25 mouse cellular contexts compared by ENCODE assay signal in the genomic region with DNA sequence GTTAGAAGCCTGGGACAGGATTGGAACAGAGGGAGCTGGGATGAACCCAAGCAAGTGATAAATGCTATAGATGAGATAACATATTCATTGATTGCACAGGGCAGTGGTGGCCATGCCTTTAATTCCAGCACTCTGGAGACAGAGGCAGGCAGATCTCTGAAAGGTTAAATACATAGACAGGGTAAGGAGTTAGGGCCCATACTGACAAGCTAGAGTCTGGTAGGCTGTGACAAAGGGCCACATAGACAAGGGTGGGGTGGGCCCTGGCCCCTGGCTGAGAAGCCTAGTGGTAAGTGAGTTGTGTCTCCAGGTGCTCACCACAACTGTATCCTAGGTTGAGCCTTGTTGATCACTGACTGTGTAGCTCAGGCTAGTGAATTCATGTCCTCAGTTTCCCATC. TPM values are rescaled to one million over a fixed set of nuclear protein-coding genes. Genes with fewer than 3 reads are reported as not detected.
DNase-seq lines count a peak whose midpoint lies in the region; ATAC-seq and TF ChIP-seq lines count a peak whose summit lies in the region.
"Had no signal": no experiment of that assay in that cellular context is flagged by ENCODE, and none has a peak within 500 bp of the region (broad histone marks: within the 10 kb centered on the region; RNA-seq: fewer than 3 reads in every experiment).

No protein-coding gene starts in this region.

- TF ChIP-seq POLR2A in heart, adult 2 months (IDR thresholded peaks at IDR 0.05; ENCODE audit: insufficient read depth, low read depth, low read length): no peak
- TF ChIP-seq POLR2A in embryonic fibroblast, embryonic 13.5 days (IDR thresholded peaks at IDR 0.05; ENCODE audit: low read depth, low read length): no peak

- no peak overlapping the region for H3K4me3 ChIP-seq in heart, adult 2 months
- no peak overlapping the region for H3K4me3 ChIP-seq in kidney, embryonic 15.5 days (replicated peaks)
- no peak overlapping the region for H3K4me3 ChIP-seq in embryonic facial prominence, embryonic 13.5 days
- H3K4me3 ChIP-seq in embryonic fibroblast, embryonic 13.5 days (ENCODE audit: insufficient read depth, low read length): no peak overlapping the region
- H3K4me3 ChIP-seq: hindbrain, embryonic 15.5 days; intestine, embryonic 15.5 days; liver, embryonic 15.5 days; lung, embryonic 15.5 days; megakaryocyte, embryonic 14.5 days; midbrain, embryonic 13.5 days; neural tube, embryonic 12.5 days had no signal

- no peak overlapping the region for H3K9ac ChIP-seq in heart, adult 2 months (ENCODE audit: low read depth, low read length)
- no peak overlapping the region for H3K9ac ChIP-seq in kidney, embryonic 15.5 days
- H3K9ac ChIP-seq in embryonic facial prominence, embryonic 13.5 days: no peak overlapping the region
- H3K9ac ChIP-seq: hindbrain, embryonic 15.5 days; liver, embryonic 15.5 days; lung, embryonic 15.5 days; midbrain, embryonic 13.5 days; neural tube, embryonic 12.5 days had no signal

- no peaks in the 10 kb centered on the region for H3K9me3 ChIP-seq in kidney, embryonic 15.5 days (replicated peaks)
- H3K9me3 ChIP-seq in embryonic facial prominence, embryonic 13.5 days: no peaks in the 10 kb centered on the region
- H3K9me3 ChIP-seq: hindbrain, embryonic 15.5 days; intestine, embryonic 15.5 days; liver, embryonic 15.5 days; lung, embryonic 15.5 days; megakaryocyte, embryonic 14.5 days; midbrain, embryonic 13.5 days; neural tube, embryonic 12.5 days had no signal

- peaks cover 16% of the 10 kb centered on the region for H3K4me1 ChIP-seq in heart, adult 2 months (ENCODE audit: control insufficient read depth, insufficient read depth, low read length)
- peaks cover 78% of the 10 kb centered on the region for H3K4me1 ChIP-seq in kidney, embryonic 15.5 days
- peaks cover 75% of the 10 kb centered on the region for H3K4me1 ChIP-seq in embryonic facial prominence, embryonic 13.5 days
- H3K4me1 ChIP-seq in embryonic fibroblast, embryonic 13.5 days (ENCODE audit: control insufficient read depth, insufficient read depth, low read length): peaks cover 30% of the 10 kb centered on the region

- H3K4me2 ChIP-seq in kidney, embryonic 15.5 days: no peak overlapping the region
- no peak overlapping the region for H3K4me2 ChIP-seq in embryonic facial prominence, embryonic 13.5 days
- H3K4me2 ChIP-seq: hindbrain, embryonic 15.5 days; intestine, embryonic 15.5 days; liver, embryonic 15.5 days; lung, embryonic 15.5 days; midbrain, embryonic 13.5 days; neural tube, embryonic 12.5 days had no signal

- H3K79me2 ChIP-seq in heart, adult 2 months (replicated peaks; ENCODE audit: control insufficient read depth, insufficient read depth, low read length): no peaks in the 10 kb centered on the region

- no peak for ATAC-seq in kidney, embryonic 15.5 days (replicated peaks; ENCODE audit: low FRiP score)
- no peak for ATAC-seq in embryonic facial prominence, embryonic 13.5 days (ENCODE audit: insufficient number of reproducible peaks, insufficient read depth, low FRiP score, low TSS enrichment, low read depth)
- ATAC-seq: intestine, embryonic 15.5 days; midbrain, embryonic 13.5 days had no signal

- intact Hi-C loops in heart, adult 2 months (cut with DNase I): no loop called here
- intact Hi-C loops in heart, postnatal 10 days (cut with DNase I): loop anchor here (5.0 kb wide), 2 partner anchors 115 to 165 kb away; no protein-coding TSS in a partner anchor

- TF ChIP-seq CTCF in heart, adult 2 months (IDR thresholded peaks at IDR 0.05): no peak
- TF ChIP-seq CTCF in embryonic fibroblast, embryonic 13.5 days (IDR thresholded peaks at IDR 0.05; ENCODE audit: borderline replicate concordance, insufficient read depth, low read length): no peak

- peak overlapping the region; percentile 1; the same call in 1 of the 2 replicates for H3K27ac ChIP-seq in heart, adult 2 months
- H3K27ac ChIP-seq in kidney, embryonic 15.5 days: peak overlapping the region; percentile 94
- peak overlapping the region; percentile 98 for H3K27ac ChIP-seq in embryonic facial prominence, embryonic 13.5 days
- H3K27ac ChIP-seq in embryonic fibroblast, embryonic 13.5 days (ENCODE audit: insufficient read depth, low read length): peak overlapping the region; percentile 94
- H3K27ac ChIP-seq: liver, embryonic 15.5 days; neural tube, embryonic 12.5 days had no signal

- H3K27me3 ChIP-seq in heart, adult 2 months (ENCODE audit: control insufficient read depth, insufficient read depth, low read length): no peaks in the 10 kb centered on the region
- no peaks in the 10 kb centered on the region for H3K27me3 ChIP-seq in kidney, embryonic 15.5 days
- no peaks in the 10 kb centered on the region for H3K27me3 ChIP-seq in embryonic facial prominence, embryonic 13.5 days
- H3K27me3 ChIP-seq: hindbrain, embryonic 15.5 days; intestine, embryonic 15.5 days; lung, embryonic 15.5 days; midbrain, embryonic 13.5 days; neural tube, embryonic 12.5 days had no signal

- DNase-seq in heart, adult 2 months: no peak
- DNase-seq in heart, postnatal 10 days: no peak
- no peak for DNase-seq in kidney, postnatal 10 days
- DNase-seq in cerebellum, adult 11-12 months: no peak
- DNase-seq: adrenal gland, adult 2 months; cerebellum, adult 2 months; cerebellum, postnatal 25 days; heart, postnatal 4 days; left cerebral cortex, postnatal 4 days; liver; lung, postnatal 36 days; right cerebral cortex, postnatal 14 days; thymus, postnatal 14 days had no signal

- H3K36me3 ChIP-seq in heart, adult 2 months (ENCODE audit: control insufficient read depth, insufficient read depth, low read length): no peaks in the 10 kb centered on the region
- H3K36me3 ChIP-seq in kidney, embryonic 15.5 days: no peaks in the 10 kb centered on the region
- no peaks in the 10 kb centered on the region for H3K36me3 ChIP-seq in embryonic facial prominence, embryonic 13.5 days
- H3K36me3 ChIP-seq: hindbrain, embryonic 15.5 days; intestine, embryonic 15.5 days; liver, embryonic 15.5 days; lung, embryonic 15.5 days; midbrain, embryonic 13.5 days; neural tube, embryonic 12.5 days had no signal

- no peak for TF ChIP-seq EP300 in heart, adult 2 months (IDR thresholded peaks at IDR 0.05; ENCODE audit: insufficient read depth, low read depth, low read length)

RNA-seq across cellular contexts. Expression of a gene that starts 7.6 kb away (rescaled TPM):
- 1 to 10 TPM in 1 of 2 experiments, under 1 TPM in 1; 0.73 to 1.0 TPM for total RNA-seq in heart, adult 2 months (2021)
- polyA plus RNA-seq in heart, adult 2 months (2012; rRNA removed): 0.32 and 0.76 TPM in 2 replicates
- 1 to 10 TPM; 1.9 to 3.1 TPM for total RNA-seq in heart, postnatal 10 days (2021)
- 1.2 and 1.8 TPM in 2 replicates for polyA plus RNA-seq in kidney, embryonic 15.5 days (2015; fragmentation: Nextera tagmentation; extraction: Ambion mirVana)
- 1.9 and 2.0 TPM in 2 replicates for polyA plus RNA-seq in embryonic facial prominence, embryonic 13.5 days (2015; fragmentation: Nextera tagmentation; extraction: Ambion mirVana)
- polyA plus RNA-seq in embryonic fibroblast, embryonic 13.5 days (2011; ENCODE audit: insufficient read length, low read depth, missing spikeins): 2.8 and 3.4 TPM in 2 replicates
- total RNA-seq: granulocyte monocyte progenitor cell, adult 5-6 weeks; MEL had no signal
- polyA plus RNA-seq: liver, embryonic 15.5 days had no signal

Comparison
In these comparisons a context has a peak if more than half of its experiments do, and no peak if none do; other contexts are left out.
1. H3K27ac ChIP-seq: peak in every context shown above with its lines; median percentile 98 in embryonic facial prominence, embryonic 13.5 days; 94 in kidney, embryonic 15.5 days; 94 in embryonic fibroblast, embryonic 13.5 days; 1 in heart, adult 2 months.